8 mouse cellular contexts compared by ENCODE assay signal in genomic region chr10:121334576-121334975, GRCm38 (mm10). TPM values are rescaled to one million over a fixed set of nuclear protein-coding genes. Genes with fewer than 3 reads are reported as not detected.
DNase-seq lines count a peak whose midpoint lies in the region; ATAC-seq and TF ChIP-seq lines count a peak whose summit lies in the region.

No protein-coding gene starts in this region.

- no peaks in the 10 kb centered on the region for H3K27me3 ChIP-seq in kidney, embryonic 16.5 days (ENCODE audit: insufficient read depth, low read length)
- no peaks in the 10 kb centered on the region for H3K27me3 ChIP-seq in MEL (ENCODE audit: control insufficient read depth in 1 of 2, insufficient read depth in 2 of 2, low read length in 2 of 2)
- no peaks in the 10 kb centered on the region for H3K27me3 ChIP-seq in heart, postnatal 0 days (ENCODE audit: control insufficient read depth, insufficient read depth, low read length)

- no peak overlapping the region for H3K4me3 ChIP-seq in kidney, embryonic 16.5 days (ENCODE audit: low read length)
- H3K4me3 ChIP-seq in MEL (ENCODE audit: control insufficient read depth in 1 of 2, insufficient read depth in 1 of 2, low read depth in 2 of 2, low read length in 2 of 2) = no peak overlapping the region
- no peak overlapping the region for H3K4me3 ChIP-seq in heart, postnatal 0 days (ENCODE audit: low read depth, low read length)

- H3K9ac ChIP-seq in kidney, embryonic 16.5 days (replicated peaks; ENCODE audit: low read length) = no peak overlapping the region
- H3K9ac ChIP-seq in MEL (ENCODE audit: control insufficient read depth, low read depth, low read length, poor library complexity, severe bottlenecking) = no peak overlapping the region
- no peak overlapping the region for H3K9ac ChIP-seq in heart, postnatal 0 days (replicated peaks; ENCODE audit: low read depth, low read length)

- peak; percentile 45 to 90 (median 67); a peak in 5 of 6 replicates for TF ChIP-seq CTCF in MEL (IDR thresholded peaks at IDR 0.05 in 2 of 3, conservative IDR thresholded peaks at IDR 0.05 in 1 of 3; ENCODE audit: control insufficient read depth in 1 of 3, insufficient read depth in 1 of 3, low read depth in 2 of 3, low read length in 3 of 3, poor library complexity in 1 of 3, severe bottlenecking in 1 of 3)
- TF ChIP-seq CTCF in heart, postnatal 0 days (IDR thresholded peaks at IDR 0.05; ENCODE audit: low read depth) = peak; percentile 82

- H3K79me2 ChIP-seq in MEL (ENCODE audit: control insufficient read depth, insufficient read depth, low read length, poor library complexity) = no peaks in the 10 kb centered on the region

- peak; percentile 10 for TF ChIP-seq RAD21 in MEL (IDR thresholded peaks at IDR 0.05; ENCODE audit: low read depth, low read length)

- H3K27ac ChIP-seq in kidney, embryonic 16.5 days (ENCODE audit: low read length) = no peak overlapping the region
- no peak overlapping the region for H3K27ac ChIP-seq in MEL (ENCODE audit: control insufficient read depth, low read depth, low read length)
- no peak overlapping the region for H3K27ac ChIP-seq in heart, postnatal 0 days (ENCODE audit: low read depth)

- no peak for TF ChIP-seq EP300 in MEL (IDR thresholded peaks at IDR 0.05; ENCODE audit: low read depth in 1 of 2, low read length in 2 of 2)
- no peak for TF ChIP-seq EP300 in heart, postnatal 0 days (IDR thresholded peaks at IDR 0.05; ENCODE audit: low read depth)

- ATAC-seq in kidney, embryonic 16.5 days (ENCODE audit: low FRiP score, low TSS enrichment) = no peak
- no peak for ATAC-seq in heart, postnatal 0 days (ENCODE audit: insufficient read depth, low read depth)

- H3K4me1 ChIP-seq in kidney, embryonic 16.5 days (ENCODE audit: insufficient read depth, low read length) = no peaks in the 10 kb centered on the region
- no peaks in the 10 kb centered on the region for H3K4me1 ChIP-seq in MEL (ENCODE audit: control insufficient read depth in 1 of 2, insufficient read depth in 2 of 2, low read length in 2 of 2)
- no peaks in the 10 kb centered on the region for H3K4me1 ChIP-seq in heart, postnatal 0 days (ENCODE audit: control insufficient read depth, insufficient read depth)

- peaks cover 8% of the 10 kb centered on the region; the same call in 1 of the 2 replicates for H3K9me3 ChIP-seq in kidney, embryonic 16.5 days (ENCODE audit: low read length)
- H3K9me3 ChIP-seq in MEL (replicated peaks; ENCODE audit: insufficient read depth, low read length) = no peaks in the 10 kb centered on the region
- H3K9me3 ChIP-seq in heart, postnatal 0 days (replicated peaks; ENCODE audit: control insufficient read depth, low read length) = no peaks in the 10 kb centered on the region

- 86% methylated on average over 3 of the region's 3 CpGs for WGBS in kidney, embryonic 16.5 days
- WGBS in heart, postnatal 0 days = 70% methylated on average over 3 of the region's 3 CpGs

- no peaks in the 10 kb centered on the region for H3K36me3 ChIP-seq in kidney, embryonic 16.5 days (ENCODE audit: insufficient read depth, low read length)
- no peaks in the 10 kb centered on the region for H3K36me3 ChIP-seq in MEL (ENCODE audit: control insufficient read depth in 1 of 2, insufficient read depth in 2 of 2, low read length in 2 of 2)
- peaks cover 4% of the 10 kb centered on the region; the same call in 1 of the 2 replicates for H3K36me3 ChIP-seq in heart, postnatal 0 days (replicated peaks; ENCODE audit: control insufficient read depth, insufficient read depth, low read length)

- no peak overlapping the region for H3K4me2 ChIP-seq in kidney, embryonic 16.5 days (replicated peaks; ENCODE audit: low read depth, low read length)
- no peak overlapping the region for H3K4me2 ChIP-seq in heart, postnatal 0 days (ENCODE audit: low read depth, low read length)

- intact Hi-C loops in left cerebral cortex, postnatal 25 days (cut with DNase I) = no loop called here

- TF ChIP-seq POLR2A in MEL (IDR thresholded peaks at IDR 0.05; ENCODE audit: control insufficient read depth in 1 of 2, insufficient read depth in 1 of 2, low read depth in 1 of 2, low read length in 2 of 2, poor library complexity in 1 of 2) = no peak

- peak; percentile 73 for DNase-seq in kidney, adult 18-20 months
- peak; percentile 70 for DNase-seq in MEL (ENCODE audit: low read depth, low spot score)
- DNase-seq in cerebellum, adult 8-10 months = peak; percentile 64
- DNase-seq in heart, postnatal 0 days (ENCODE audit: low spot score) = no peak
- DNase-seq in left cerebral cortex, postnatal 25 days (ENCODE audit: low spot score in 2 of 2) = peak; percentile 49 to 59
- peak; percentile 50 for DNase-seq in retina, adult 2 months (ENCODE audit: low read depth, low spot score)
- DNase-seq in thymus, postnatal 25 days = peak; percentile 73

TF ChIP-seq in MEL, 35 proteins besides CTCF, POLR2A, EP300 and RAD21:
- peak; percentile 46 for TF ChIP-seq SMC3 (IDR thresholded peaks at IDR 0.05; ENCODE audit: low read depth, low read length)
- TF ChIP-seq MYC (IDR thresholded peaks at IDR 0.05; ENCODE audit: low read depth, low read length) = no peak
- 0 out of 2 replicates have a peak, but pooled peaks have one; percentile 37 for TF ChIP-seq TBP (IDR thresholded peaks at IDR 0.05; ENCODE audit: low read depth, low read length)

RNA-seq across cellular contexts. Expression of gene Tbc1d30, which starts 16.5 kb away (rescaled TPM):
- 0.80 and 0.95 TPM in 2 replicates for polyA plus RNA-seq in kidney, embryonic 16.5 days (2015; fragmentation: Nextera tagmentation; extraction: Ambion mirVana)
- 0.29 and 0.35 TPM in 2 replicates for total RNA-seq in MEL (2012; rRNA removed)
- 1 to 10 TPM in 1 of 2 experiments, not detected in 1; 2.1 TPM for polyA plus RNA-seq in MEL (2012; ENCODE audit: insufficient read depth in 1 of 2, insufficient read length in 2 of 2, low read depth in 1 of 2, low replicate concordance in 2 of 2, missing spikeins in 1 of 2)
- total RNA-seq in heart, postnatal 0 days (2014; rRNA removed; ENCODE audit: low replicate concordance) = 0.58 and 14.7 TPM in 2 replicates
- 1.1 and 1.2 TPM in 2 replicates for polyA plus RNA-seq in heart, postnatal 0 days (2015; fragmentation: Nextera tagmentation; extraction: Ambion mirVana)
- total RNA-seq in left cerebral cortex, postnatal 25 days (2021) = 10 to 100 TPM; 77.5 to 87.1 TPM

RNA-seq across cellular contexts. Expression of gene Gns, which starts 30.3 kb away (rescaled TPM):
- 52.4 and 58.5 TPM in 2 replicates for polyA plus RNA-seq in kidney, embryonic 16.5 days (2015; fragmentation: Nextera tagmentation; extraction: Ambion mirVana)
- 24.4 and 33.6 TPM in 2 replicates for total RNA-seq in MEL (2012; rRNA removed)
- 10 to 100 TPM in 1 of 2 experiments, not detected in 1; 33.1 TPM for polyA plus RNA-seq in MEL (2012; ENCODE audit: insufficient read depth in 1 of 2, insufficient read length in 2 of 2, low read depth in 1 of 2, low replicate concordance in 2 of 2, missing spikeins in 1 of 2)
- 50.4 and 57.5 TPM in 2 replicates for total RNA-seq in heart, postnatal 0 days (2014; rRNA removed; ENCODE audit: low replicate concordance)
- 25.2 and 26.1 TPM in 2 replicates for polyA plus RNA-seq in heart, postnatal 0 days (2015; fragmentation: Nextera tagmentation; extraction: Ambion mirVana)
- 10 to 100 TPM; 75.9 to 80.6 TPM for total RNA-seq in left cerebral cortex, postnatal 25 days (2021)
